Mouse (Mus musculus): Measurements from ENCODE around the gene Gm10382. TPM values are rescaled to one million over a fixed set of nuclear protein-coding genes. Genes with fewer than 3 reads are reported as not detected.
"Not testable (repeated sequence)": the region's sequence is repeated elsewhere in the genome, so short reads cannot be mapped to it uniquely, and the experiment has no call there.

Gm10382 gene
- polyA plus RNA-seq, 1 experiment from 2014 or later: 0.18 TPM

GRCm38 (mm10) chr5:125383637-125384420 lies 5.3 kb upstream of the Gm10382 start:
- Histone ChIP-seq H3K36me3 (replicated peaks; ENCODE audit: insufficient read depth, low read length) (peaks cover 29% of the 10 kb centered on the region), H3K4me3 (ENCODE audit: low read depth, low read length) (no peak overlapping the region), H3K4me1 (ENCODE audit: insufficient read depth) (peaks cover 8% of the 10 kb centered on the region), H3K27me3 (ENCODE audit: insufficient read depth, low read length) (no peaks in the 10 kb centered on the region), H3K9me3 (ENCODE audit: low read length) (no peaks in the 10 kb centered on the region), H3K4me2 (ENCODE audit: low read depth, low read length) (no peak overlapping the region), H3K27ac (ENCODE audit: low read depth) (peak overlapping the region; percentile 49; the same call in 1 of the 2 replicates), H3K9ac (replicated peaks) (no peak overlapping the region; the same call in 1 of the 2 replicates)
- no peak for DNase-seq
- TF ChIP-seq EP300 (IDR thresholded peaks at IDR 0.05; ENCODE audit: low read depth): no peak
- no peak for TF ChIP-seq CTCF (IDR thresholded peaks at IDR 0.05; ENCODE audit: low read depth)
- 66% methylated on average over 3 of the region's 3 CpGs for WGBS (ENCODE audit: insufficient replicate concordance)
- no peak for ATAC-seq

- no peak for DNase-seq
- TF ChIP-seq CTCF (IDR thresholded peaks at IDR 0.05; ENCODE audit: low read depth): no peak
- no peak for TF ChIP-seq EP300 (IDR thresholded peaks at IDR 0.05; ENCODE audit: low read depth)
- H3K36me3 ChIP-seq (replicated peaks; ENCODE audit: insufficient read depth, low read length): peaks cover 29% of the 10 kb centered on the region
- no peak overlapping the region for H3K4me2 ChIP-seq (ENCODE audit: low read depth, low read length)
- no peak overlapping the region for H3K4me3 ChIP-seq (ENCODE audit: low read depth, low read length)
- WGBS (ENCODE audit: insufficient replicate concordance): 84% methylated on average over 2 of the region's 2 CpGs
- H3K27me3 ChIP-seq (ENCODE audit: insufficient read depth, low read length): no peaks in the 10 kb centered on the region
- peak; percentile 35 for ATAC-seq
- H3K9ac ChIP-seq (replicated peaks): no peak overlapping the region; the same call in 1 of the 2 replicates
- H3K27ac ChIP-seq (ENCODE audit: low read depth): no peak overlapping the region
- peaks cover 8% of the 10 kb centered on the region for H3K4me1 ChIP-seq (ENCODE audit: insufficient read depth)
- no peaks in the 10 kb centered on the region for H3K9me3 ChIP-seq (ENCODE audit: low read length)
Observed at GRCm38 (mm10) chr5:125384512-125385214, 4.5 kb upstream of the Gm10382 start.

GRCm38 (mm10) chr5:125385215-125385940 lies 3.7 kb upstream of the Gm10382 start:
- no peak for DNase-seq
- H3K4me3 ChIP-seq (ENCODE audit: low read depth, low read length): peak overlapping the region; percentile 24; the same call in 1 of the 2 replicates

GRCm38 (mm10) chr5:125387295-125387694 lies 1.8 kb upstream of the Gm10382 start:
- Histone ChIP-seq H3K4me2 (ENCODE audit: low read depth, low read length) (peak overlapping the region; percentile 35; the same call in 1 of the 2 replicates), H3K4me1 (ENCODE audit: insufficient read depth) (peaks cover 28% of the 10 kb centered on the region), H3K36me3 (replicated peaks; ENCODE audit: insufficient read depth, low read length) (peaks cover 29% of the 10 kb centered on the region)
- 73% methylated on average over 3 of the region's 6 CpGs for WGBS (ENCODE audit: insufficient replicate concordance)
- not testable (repeated sequence) for H3K4me3 ChIP-seq (ENCODE audit: low read depth, low read length); H3K27me3 ChIP-seq (ENCODE audit: insufficient read depth, low read length); H3K9me3 ChIP-seq (ENCODE audit: low read length); DNase-seq; H3K9ac ChIP-seq (replicated peaks); H3K27ac ChIP-seq (ENCODE audit: low read depth); ATAC-seq

More at GRCm38 (mm10) chr5:125385215-125385940, 3.7 kb upstream of the Gm10382 start:
- no peak for ATAC-seq
- peak overlapping the region; percentile 60 for H3K4me2 ChIP-seq (ENCODE audit: low read depth, low read length)
- peaks cover 10% of the 10 kb centered on the region for H3K4me1 ChIP-seq (ENCODE audit: insufficient read depth)
- WGBS (ENCODE audit: insufficient replicate concordance): 69% methylated on average over 8 of the region's 8 CpGs
- no peaks in the 10 kb centered on the region for H3K27me3 ChIP-seq (ENCODE audit: insufficient read depth, low read length)
- no peaks in the 10 kb centered on the region for H3K9me3 ChIP-seq (ENCODE audit: low read length)
- TF ChIP-seq CTCF (IDR thresholded peaks at IDR 0.05; ENCODE audit: low read depth) (0 out of 2 replicates have a peak, but pooled peaks have one; percentile 13), EP300 (IDR thresholded peaks at IDR 0.05; ENCODE audit: low read depth) (no peak)
- 0 out of 2 replicates have a peak overlapping the region, but pooled peaks have one; percentile 26 for H3K9ac ChIP-seq (replicated peaks)
- peaks cover 29% of the 10 kb centered on the region for H3K36me3 ChIP-seq (replicated peaks; ENCODE audit: insufficient read depth, low read length)
- no peak overlapping the region for H3K27ac ChIP-seq (ENCODE audit: low read depth)

DNA sequence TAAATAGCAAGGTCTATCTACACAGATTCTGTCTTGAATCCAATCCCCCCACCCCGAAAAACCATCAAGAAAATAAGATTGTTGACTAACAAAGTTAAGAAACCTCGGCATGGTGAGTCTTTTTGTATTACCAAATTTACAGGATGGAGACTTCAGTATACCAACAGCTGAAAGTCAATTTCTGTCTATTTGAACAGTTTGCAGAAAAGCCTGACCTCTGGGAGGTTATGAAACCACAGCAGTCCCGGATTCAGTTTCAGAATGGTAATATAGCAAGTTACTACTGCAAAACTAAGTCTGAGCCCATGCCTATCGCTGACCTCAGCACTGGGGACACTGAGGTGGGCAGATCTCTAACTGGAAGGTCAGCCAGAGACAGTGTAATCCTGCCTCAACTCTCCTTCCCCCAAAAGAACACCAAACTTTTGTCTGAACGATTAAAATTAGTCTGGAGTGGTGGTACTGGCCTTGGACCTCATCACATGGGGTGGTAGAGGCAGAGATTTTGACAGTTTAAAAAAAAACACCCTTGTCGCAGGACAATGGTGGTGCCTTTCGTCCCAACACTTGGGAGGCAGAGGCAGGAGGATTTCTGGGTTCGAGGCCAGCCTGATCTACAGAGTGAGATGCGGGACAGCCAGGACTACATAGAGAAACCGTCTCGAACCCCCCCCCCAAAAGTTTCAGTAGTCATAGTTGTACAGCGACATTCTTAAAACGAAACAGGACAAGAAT lies 597 bp upstream of the Gm10382 start:
- Histone ChIP-seq H3K4me3 (ENCODE audit: low read depth, low read length) (peak overlapping the region; percentile 100), H3K27ac (ENCODE audit: low read depth) (peak overlapping the region; percentile 100), H3K4me1 (ENCODE audit: insufficient read depth) (peaks cover 31% of the 10 kb centered on the region), H3K4me2 (ENCODE audit: low read depth, low read length) (peak overlapping the region; percentile 91), H3K36me3 (replicated peaks; ENCODE audit: insufficient read depth, low read length) (peaks cover 29% of the 10 kb centered on the region), H3K27me3 (ENCODE audit: insufficient read depth, low read length) (no peaks in the 10 kb centered on the region), H3K9ac (replicated peaks) (peak overlapping the region; percentile 100), H3K9me3 (ENCODE audit: low read length) (no peaks in the 10 kb centered on the region)
- DNase-seq (no peak), ATAC-seq (no peak)
- TF ChIP-seq EP300 (IDR thresholded peaks at IDR 0.05; ENCODE audit: low read depth) (no peak), CTCF (IDR thresholded peaks at IDR 0.05; ENCODE audit: low read depth) (no peak)
- WGBS (ENCODE audit: insufficient replicate concordance): 15% methylated on average over 13 of the region's 13 CpGs

All from liver, postnatal 0 days (tissue).